Mouse (Mus musculus) heart, embryonic 15.5 days (tissue): ENCODE results near the gene Slc25a16. TPM values are rescaled to one million over a fixed set of nuclear protein-coding genes. Genes with fewer than 3 reads are reported as not detected.

Experiments
- polyA plus RNA-seq: library from polyadenylated mRNA; unstranded; fragments of >200 nt; fragmentation: Nextera tagmentation; extraction: Ambion mirVana; gene quantifications from 2 replicates; pipeline ENCODE4 v1.2.1, GENCODE M21; 2015

Gene Slc25a16
- polyA plus RNA-seq, 1 experiment from 2014 or later, result 12.0 TPM

Other genes with a start within 250 kb of the Slc25a16 start
- gene Stox1, start 194.5 kb upstream of the Slc25a16 start, polyA plus RNA-seq, result 1.3 and 1.4 TPM in 2 replicates
- gene Ccar1, start 128.3 kb upstream of the Slc25a16 start, polyA plus RNA-seq, result 75.9 and 84.1 TPM in 2 replicates
- gene Tet1, start 11.6 kb upstream of the Slc25a16 start, polyA plus RNA-seq, result 25.6 and 26.9 TPM in 2 replicates
- gene Dna2, start 26.4 kb downstream of the Slc25a16 start, polyA plus RNA-seq, result 10.1 and 13.4 TPM in 2 replicates
- gene Rufy2, start 59.6 kb downstream of the Slc25a16 start, polyA plus RNA-seq, result 15.0 and 17.4 TPM in 2 replicates
- 58.1 and 64.8 TPM in 2 replicates for gene Hnrnph3, start 103.6 kb downstream of the Slc25a16 start, polyA plus RNA-seq
- gene Pbld2, start 103.7 kb downstream of the Slc25a16 start, polyA plus RNA-seq, result 0.42 and 0.87 TPM in 2 replicates
- gene Pbld1, start 139.5 kb downstream of the Slc25a16 start, polyA plus RNA-seq, result 0.64 and 0.67 TPM in 2 replicates
- gene Atoh7, start 179.0 kb downstream of the Slc25a16 start, polyA plus RNA-seq, result not detected in 2 replicates